Mouse (Mus musculus) G1E (cell line): ENCODE data around the gene Sdhd. TPM values are rescaled to one million over a fixed set of nuclear protein-coding genes. Genes with fewer than 3 reads are reported as not detected.
A peak's percentile ranks its signal among the peaks of the same experiment; 100 is the strongest.

ENCODE experiments used
- ATAC-seq: 2 replicates; pipeline ENCODE4 v1.8.0; 2016; ENCODE audit warnings: mild to moderate bottlenecking; ENCODE audit not compliant: insufficient number of reproducible peaks, poor library complexity, low FRiP score, severe bottlenecking; ENCODE audit errors: extremely low read depth
- DNase-seq: peaks from one replicate; pipeline ENCODE4 v3.0.0; 2012; ENCODE audit warnings: low spot score
- H3K27me3 ChIP-seq: 2 replicates; pipeline ENCODE4 v1.6.1; 2012; ENCODE audit warnings: mild to moderate bottlenecking, low read length, inconsistent platforms; ENCODE audit not compliant: insufficient read depth
- H3K36me3 ChIP-seq: replicated peaks from 2 replicates; pipeline ENCODE3; 2012; ENCODE audit warnings: mild to moderate bottlenecking, inconsistent platforms
- H3K4me1 ChIP-seq: 2 replicates; pipeline ENCODE4 v1.6.1; 2012; ENCODE audit warnings: low read depth, low read length, inconsistent platforms, mixed read lengths; ENCODE audit not compliant: insufficient read depth
- H3K4me3 ChIP-seq: 2 replicates; pipeline ENCODE4 v1.5.1; 2012; ENCODE audit warnings: low read depth, mild to moderate bottlenecking, inconsistent platforms, low read length, moderate library complexity, mixed read lengths
- H3K9me3 ChIP-seq: replicated peaks from 2 replicates; pipeline ENCODE4 v1.6.1; 2012; ENCODE audit warnings: inconsistent platforms
- CTCF ChIP-seq: IDR thresholded peaks from 2 replicates; pipeline ENCODE4 v1.5.1; 2012; ENCODE audit warnings: low read depth, low read length, inconsistent platforms, mixed read lengths
- GATA1 ChIP-seq: IDR thresholded peaks from 2 replicates; pipeline ENCODE4 v1.6.1; 2012; ENCODE audit warnings: borderline replicate concordance, low read length, inconsistent platforms, mixed read lengths
- GATA2 ChIP-seq: IDR thresholded peaks from 2 replicates; pipeline ENCODE4 v1.6.1; 2012; ENCODE audit warnings: low read depth, low read length, inconsistent platforms, borderline replicate concordance
- POLR2AphosphoS5 ChIP-seq: IDR thresholded peaks from 2 replicates; pipeline ENCODE4 v1.6.1; 2012; ENCODE audit warnings: low read depth, low read length, inconsistent platforms; ENCODE audit not compliant: insufficient replicate concordance
- TAL1 ChIP-seq: conservative IDR thresholded peaks from 2 replicates; pipeline ENCODE4 v1.6.1; 2012; ENCODE audit warnings: low read depth, low read length, inconsistent platforms, mixed read lengths
- polyA plus RNA-seq: library from polyadenylated mRNA; stranded (reverse); fragments of >175 nt; gene quantifications from 2 replicates; pipeline ENCODE4 v1.2.3, GENCODE M21; 2012
- total RNA-seq, 2 experiments: library from RNA; stranded (forward) in 1 of 2; stranded (reverse) in 1 of 2; fragments of 200-1000 nt in 1 of 2; fragments of >200 nt in 1 of 2; fragmentation: Nextera tagmentation in 1 of 2; gene quantifications; 2 replicates each; pipeline ENCODE4 v1.2.3; 2014 to 2017

Gene Sdhd
- total and polyA plus RNA-seq, 3 experiments = 45.2 to 267 (median 109) TPM

GRCm38 (mm10) chr9:50602055-50602845, 1.4 kb downstream of the Sdhd start:
- Histone ChIP-seq H3K36me3 (peaks cover 56% of the 10 kb centered on the region), H3K4me1 (peaks cover 35% of the 10 kb centered on the region), H3K4me3 (peak overlapping the region; percentile 97), H3K27me3 (no peaks in the 10 kb centered on the region), H3K9me3 (no peaks in the 10 kb centered on the region)
- ATAC-seq (no peak), DNase-seq (no peak)
- TF ChIP-seq TAL1 = no peak
- TF ChIP-seq CTCF = no peak
- no peak for TF ChIP-seq POLR2AphosphoS5
- TF ChIP-seq GATA1 = no peak
- TF ChIP-seq GATA2 = no peak

- peaks cover 61% of the 10 kb centered on the region for H3K36me3 ChIP-seq
- H3K4me3 ChIP-seq = peak overlapping the region; percentile 51; the same call in 1 of the 2 replicates
- no peak for ATAC-seq
Observed at GRCm38 (mm10) chr9:50601536-50601935, 2.1 kb downstream of the Sdhd start.

GRCm38 (mm10) chr9:50596973-50597372, 6.6 kb downstream of the Sdhd start:
- Histone ChIP-seq H3K27me3 (no peaks in the 10 kb centered on the region), H3K4me3 (no peak overlapping the region), H3K36me3 (peaks cover 81% of the 10 kb centered on the region), H3K9me3 (no peaks in the 10 kb centered on the region), H3K4me1 (peaks cover 17% of the 10 kb centered on the region)
- ATAC-seq (no peak), DNase-seq (no peak)
- TF ChIP-seq GATA2 (no peak), POLR2AphosphoS5 (no peak), TAL1 (no peak), GATA1 (no peak), CTCF (no peak)

More at GRCm38 (mm10) chr9:50601536-50601935, 2.1 kb downstream of the Sdhd start:
- no peak for TF ChIP-seq CTCF
- H3K27me3 ChIP-seq = no peaks in the 10 kb centered on the region
- H3K4me1 ChIP-seq = peaks cover 33% of the 10 kb centered on the region
- no peak for DNase-seq
- no peaks in the 10 kb centered on the region for H3K9me3 ChIP-seq

GRCm38 (mm10) chr9:50594794-50595417, 8.7 kb downstream of the Sdhd start:
- ATAC-seq = no peak
- H3K36me3 ChIP-seq = peaks cover 63% of the 10 kb centered on the region
- DNase-seq = no peak
- H3K4me3 ChIP-seq = no peak overlapping the region
- H3K9me3 ChIP-seq = no peaks in the 10 kb centered on the region
- peaks cover 8% of the 10 kb centered on the region for H3K27me3 ChIP-seq
- H3K4me1 ChIP-seq = peaks cover 2% of the 10 kb centered on the region; the same call in 1 of the 2 replicates
- no peak for TF ChIP-seq GATA2
- no peak for TF ChIP-seq POLR2AphosphoS5
- no peak for TF ChIP-seq TAL1
- no peak for TF ChIP-seq GATA1
- TF ChIP-seq CTCF = no peak

- H3K4me1 ChIP-seq = peaks cover under 1% of the 10 kb centered on the region; the same call in 1 of the 2 replicates
- DNase-seq (no peak), ATAC-seq (no peak)
- H3K9me3 ChIP-seq = no peaks in the 10 kb centered on the region
- TF ChIP-seq TAL1 (no peak), CTCF (peak; percentile 56)
- peaks cover 50% of the 10 kb centered on the region for H3K36me3 ChIP-seq
- H3K27me3 ChIP-seq = peaks cover 8% of the 10 kb centered on the region
- H3K4me3 ChIP-seq = no peak overlapping the region
Observed at GRCm38 (mm10) chr9:50593544-50593943, 10.1 kb downstream of the Sdhd start.

- Histone ChIP-seq H3K4me3 (no peak overlapping the region), H3K9me3 (no peaks in the 10 kb centered on the region), H3K27me3 (peaks cover 8% of the 10 kb centered on the region), H3K4me1 (no peaks in the 10 kb centered on the region; the same call in 1 of the 2 replicates), H3K36me3 (peaks cover 44% of the 10 kb centered on the region)
- ATAC-seq (no peak), DNase-seq (no peak)
- no peak for TF ChIP-seq GATA2
- TF ChIP-seq GATA1 = no peak
- TF ChIP-seq TAL1 = no peak
- TF ChIP-seq POLR2AphosphoS5 = no peak
- no peak for TF ChIP-seq CTCF
Observed at GRCm38 (mm10) chr9:50592955-50593354, 10.7 kb downstream of the Sdhd start.
